Mouse (Mus musculus) embryonic facial prominence, embryonic 13.5 days (tissue): ENCODE measurements at regions not wholly inside any gene's neighbourhood (a gene's known extent, or its start where the extent isn't known, plus 50 kb on each side); places are given as distances from the start of the nearest gene placed in this dataset.
A peak's percentile ranks its signal among the peaks of the same experiment; 100 is the strongest.

Experiments used
- ATAC-seq: fragments of 200-750 bp; cut with Nextera tagmentation; 2 replicates; pipeline ENCODE4 v1.8.0; 2017; ENCODE audit warnings: low read depth; ENCODE audit not compliant: insufficient number of reproducible peaks, insufficient read depth, low FRiP score, low TSS enrichment
- H3K27ac ChIP-seq: fragments of 300-500 bp; sonication (generic); 2 replicates; pipeline ENCODE4 v1.5.1; 2015; ENCODE audit warnings: moderate library complexity, mild to moderate bottlenecking, inconsistent platforms
- H3K27me3 ChIP-seq: fragments of 300-500 bp; sonication (generic); 2 replicates; pipeline ENCODE4 v1.6.1; 2015; ENCODE audit warnings: mild to moderate bottlenecking, inconsistent platforms
- H3K36me3 ChIP-seq: fragments of 300-500 bp; sonication (generic); 2 replicates; pipeline ENCODE4 v1.6.1; 2015; ENCODE audit warnings: mild to moderate bottlenecking, inconsistent platforms
- H3K4me1 ChIP-seq: fragments of 300-500 bp; sonication (generic); 2 replicates; pipeline ENCODE4 v1.6.1; 2015; ENCODE audit warnings: inconsistent platforms
- H3K4me2 ChIP-seq: fragments of 300-500 bp; sonication (generic); 2 replicates; pipeline ENCODE4 v1.6.1; 2015; ENCODE audit warnings: moderate library complexity, mild to moderate bottlenecking, inconsistent platforms
- H3K4me3 ChIP-seq: fragments of 300-500 bp; sonication (generic); 2 replicates; pipeline ENCODE4 v1.5.1; 2015; ENCODE audit warnings: mild to moderate bottlenecking, inconsistent platforms
- H3K9ac ChIP-seq: fragments of 300-500 bp; sonication (generic); 2 replicates; pipeline ENCODE4 v1.6.1; 2015; ENCODE audit warnings: mild to moderate bottlenecking, inconsistent platforms
- H3K9me3 ChIP-seq: fragments of 300-500 bp; sonication (generic); 2 replicates; pipeline ENCODE4 v1.6.1; 2016; ENCODE audit warnings: inconsistent platforms
- WGBS: fragments of 180-500 bp; shearing (Covaris S2); methylation state at CpG from one replicate; pipeline ENCODE4 v1.1.7; 2015; ENCODE audit warnings: mixed read lengths; 5-methylcytosine and 5-hydroxymethylcytosine counted together

DNA sequence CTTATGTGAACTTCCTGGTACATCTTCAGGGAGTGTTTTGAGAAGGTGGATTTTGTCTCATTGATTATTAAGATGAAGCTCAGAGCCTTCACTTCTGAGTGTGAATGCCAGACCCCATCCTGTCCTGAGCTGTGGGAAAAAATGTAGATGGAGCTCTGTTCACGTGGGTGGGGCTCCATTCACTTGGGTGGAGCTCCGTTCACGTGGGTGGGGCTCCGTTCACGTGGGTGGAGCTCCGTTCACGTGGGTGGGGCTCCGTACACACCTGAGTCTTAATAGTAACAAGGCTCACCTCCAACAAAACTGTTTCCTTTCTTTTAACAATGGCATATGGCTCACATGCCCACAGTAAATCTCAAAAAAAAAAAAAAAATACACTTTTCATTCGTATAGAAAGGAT is 94.1 kb upstream of the Sox5 start:
- Histone ChIP-seq H3K4me2 (no peak overlapping the region), H3K9ac (no peak overlapping the region), H3K27ac (no peak overlapping the region), H3K36me3 (no peaks in the 10 kb centered on the region), H3K9me3 (no peaks in the 10 kb centered on the region), H3K4me1 (peaks cover 7% of the 10 kb centered on the region; the same call in 1 of the 2 replicates), H3K27me3 (no peaks in the 10 kb centered on the region), H3K4me3 (no peak overlapping the region)
- 63% methylated on average over 9 of the region's 9 CpGs for WGBS
- no peak for ATAC-seq

DNA sequence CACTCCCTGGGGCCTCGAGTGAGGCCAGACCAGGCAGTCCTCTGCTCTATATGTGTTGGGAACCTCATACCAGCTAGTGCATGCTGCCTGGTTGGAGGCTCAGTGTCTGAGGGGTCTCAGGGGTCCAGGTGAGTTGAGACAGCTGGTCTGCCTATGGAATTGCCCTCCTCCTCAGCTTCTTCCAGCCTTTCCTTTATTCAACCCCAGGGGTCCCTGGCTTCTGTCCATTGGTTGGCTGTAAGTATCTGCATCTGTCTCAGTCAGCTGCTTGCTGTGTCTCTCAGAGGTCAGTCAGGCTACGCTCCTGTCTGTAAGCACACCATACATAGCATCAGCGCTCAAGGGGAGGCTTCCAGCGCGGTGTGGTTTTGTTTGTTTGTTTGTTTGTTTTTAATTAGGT is 92.5 kb upstream of the Sox5 start:
- Histone ChIP-seq H3K9ac (no peak overlapping the region), H3K27ac (no peak overlapping the region), H3K27me3 (no peaks in the 10 kb centered on the region), H3K36me3 (no peaks in the 10 kb centered on the region), H3K9me3 (no peaks in the 10 kb centered on the region), H3K4me1 (no peaks in the 10 kb centered on the region), H3K4me3 (no peak overlapping the region), H3K4me2 (no peak overlapping the region)
- no peak for ATAC-seq
- WGBS: 84% methylated on average over 5 of the region's 5 CpGs

DNA sequence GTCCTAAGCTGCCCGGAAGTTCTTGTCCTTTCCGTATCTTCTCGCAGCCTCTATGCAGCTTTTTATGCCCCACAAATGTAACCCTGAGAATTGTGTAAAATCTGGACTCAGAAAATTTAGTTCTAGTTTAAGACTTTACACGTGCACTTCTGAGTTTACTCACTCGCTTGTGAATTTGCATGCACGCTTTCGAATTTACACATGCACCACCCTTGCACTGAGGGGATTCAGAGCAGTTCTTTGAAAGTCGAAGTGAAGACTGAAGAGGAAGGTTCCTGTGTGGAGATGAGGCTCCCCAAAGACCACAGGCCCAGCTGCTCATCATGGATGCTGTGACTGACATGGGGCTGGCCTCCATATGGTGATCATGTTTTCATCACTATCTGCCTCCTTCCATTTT is 89.2 kb upstream of the Sox5 start:
- Histone ChIP-seq H3K4me2 (no peak overlapping the region), H3K9me3 (no peaks in the 10 kb centered on the region), H3K4me3 (no peak overlapping the region), H3K9ac (no peak overlapping the region), H3K4me1 (no peaks in the 10 kb centered on the region), H3K27ac (no peak overlapping the region), H3K36me3 (no peaks in the 10 kb centered on the region), H3K27me3 (no peaks in the 10 kb centered on the region)
- WGBS: 89% methylated on average over 8 of the region's 8 CpGs
- ATAC-seq: no peak

DNA sequence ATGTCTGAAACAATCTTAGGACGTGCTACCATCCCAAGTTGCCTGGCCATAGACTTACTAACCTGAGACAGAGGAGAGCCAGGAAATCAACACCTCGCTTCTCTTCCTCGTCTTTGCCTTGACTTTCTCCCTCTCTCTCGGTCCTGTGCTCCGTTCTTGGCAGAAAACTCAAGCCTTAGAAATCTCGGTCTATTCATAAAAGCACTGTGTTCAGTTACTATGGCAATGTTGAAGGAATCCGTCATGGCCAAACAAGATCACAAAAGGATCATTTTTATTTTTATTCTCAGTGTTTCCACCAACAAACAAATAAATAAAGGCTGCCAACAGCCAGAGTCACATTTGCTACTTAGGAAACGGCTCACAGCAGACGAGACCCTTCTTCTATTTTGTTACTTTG is 85.6 kb upstream of the Sox5 start:
- no peaks in the 10 kb centered on the region for H3K27me3 ChIP-seq
- no peak overlapping the region for H3K4me2 ChIP-seq
- ATAC-seq: no peak
- H3K4me1 ChIP-seq: no peaks in the 10 kb centered on the region
- H3K9me3 ChIP-seq: no peaks in the 10 kb centered on the region
- H3K27ac ChIP-seq: no peak overlapping the region
- 84% methylated on average over 9 of the region's 9 CpGs for WGBS
- no peak overlapping the region for H3K9ac ChIP-seq
- no peaks in the 10 kb centered on the region for H3K36me3 ChIP-seq
- H3K4me3 ChIP-seq: no peak overlapping the region

DNA sequence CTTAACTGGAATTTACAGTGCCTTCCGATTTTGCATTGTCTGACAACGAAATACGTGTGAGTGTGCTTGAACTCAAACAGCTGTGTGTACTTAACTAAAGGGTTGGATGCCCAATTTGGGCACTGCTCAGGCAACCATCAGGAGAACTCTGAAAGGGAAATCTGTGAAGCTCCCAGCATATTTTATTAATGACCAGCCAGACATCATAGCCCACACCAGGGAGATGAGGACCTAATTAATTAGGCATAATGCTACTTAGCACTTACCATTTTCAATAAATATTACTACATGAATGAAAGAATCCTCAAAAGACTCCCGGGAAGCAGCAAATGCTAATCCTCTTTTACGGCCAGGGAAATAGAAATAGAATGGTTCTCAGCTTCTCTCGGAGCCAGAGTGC is 82.2 kb upstream of the Sox5 start:
- WGBS: 82% methylated on average over 6 of the region's 6 CpGs
- H3K9me3 ChIP-seq: no peaks in the 10 kb centered on the region
- no peak overlapping the region for H3K27ac ChIP-seq
- H3K4me2 ChIP-seq: no peak overlapping the region
- H3K4me3 ChIP-seq: no peak overlapping the region
- H3K36me3 ChIP-seq: no peaks in the 10 kb centered on the region
- no peak for ATAC-seq
- no peaks in the 10 kb centered on the region for H3K27me3 ChIP-seq
- no peak overlapping the region for H3K9ac ChIP-seq
- no peaks in the 10 kb centered on the region for H3K4me1 ChIP-seq

DNA sequence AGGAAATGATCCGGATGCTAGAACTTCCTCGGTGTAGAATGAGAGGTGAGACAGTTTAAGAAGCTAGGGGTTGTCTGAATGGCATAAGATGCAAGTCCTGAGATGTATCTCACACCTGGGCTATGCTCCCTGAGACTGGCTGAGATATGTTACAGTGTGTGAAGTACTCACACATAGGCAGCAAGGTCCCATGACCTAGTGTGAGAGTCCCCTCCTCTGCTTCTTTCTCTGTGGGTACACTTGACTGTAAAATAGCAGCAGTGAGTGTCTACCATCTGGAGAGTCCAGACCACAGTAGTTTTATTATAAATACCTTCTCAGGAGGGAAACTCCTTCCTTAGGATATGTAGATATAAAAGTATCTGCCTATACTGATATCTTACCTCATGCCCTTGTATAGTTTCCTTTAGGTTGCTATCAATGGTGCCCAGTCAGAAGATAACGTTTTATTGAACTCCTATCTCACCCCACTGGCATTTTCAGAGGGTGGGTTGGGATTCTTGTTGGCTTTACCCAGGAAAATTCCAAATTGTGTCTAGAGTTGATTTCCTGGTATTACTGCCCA is 81.7 kb upstream of the Sox5 start:
- WGBS: 89% methylated on average over 3 of the region's 3 CpGs
- no peaks in the 10 kb centered on the region for H3K9me3 ChIP-seq

DNA sequence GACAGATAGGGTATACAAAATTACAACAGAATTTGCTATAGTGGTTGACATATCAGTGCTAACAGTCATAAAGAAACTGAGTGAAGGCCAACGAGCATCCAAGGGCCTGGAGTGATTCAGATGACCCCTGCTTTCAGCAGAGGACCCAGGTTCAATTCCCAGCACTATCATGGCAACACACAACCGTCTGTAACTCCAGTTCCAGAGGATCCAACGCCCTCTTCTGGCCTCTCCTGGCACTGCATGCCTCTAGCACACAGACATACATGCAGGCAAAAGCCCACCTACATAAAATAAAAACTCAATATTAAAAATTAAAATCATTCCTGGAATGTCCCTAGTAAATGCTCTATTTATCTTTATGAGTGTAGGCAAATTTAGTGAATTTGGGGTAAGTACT is 59.7 kb upstream of the Sox5 start:
- Histone ChIP-seq H3K27ac (no peak overlapping the region), H3K4me3 (no peak overlapping the region), H3K4me1 (no peaks in the 10 kb centered on the region), H3K9me3 (no peaks in the 10 kb centered on the region), H3K9ac (no peak overlapping the region), H3K36me3 (no peaks in the 10 kb centered on the region), H3K4me2 (no peak overlapping the region), H3K27me3 (no peaks in the 10 kb centered on the region)
- 70% methylated on average over 3 of the region's 3 CpGs for WGBS
- ATAC-seq: no peak

More for the DNA sequence above, 81.7 kb upstream of the Sox5 start:
- Histone ChIP-seq H3K4me2 (no peak overlapping the region), H3K27ac (no peak overlapping the region), H3K27me3 (no peaks in the 10 kb centered on the region), H3K36me3 (no peaks in the 10 kb centered on the region), H3K4me3 (no peak overlapping the region), H3K4me1 (no peaks in the 10 kb centered on the region), H3K9ac (no peak overlapping the region)
- no peak for ATAC-seq

DNA sequence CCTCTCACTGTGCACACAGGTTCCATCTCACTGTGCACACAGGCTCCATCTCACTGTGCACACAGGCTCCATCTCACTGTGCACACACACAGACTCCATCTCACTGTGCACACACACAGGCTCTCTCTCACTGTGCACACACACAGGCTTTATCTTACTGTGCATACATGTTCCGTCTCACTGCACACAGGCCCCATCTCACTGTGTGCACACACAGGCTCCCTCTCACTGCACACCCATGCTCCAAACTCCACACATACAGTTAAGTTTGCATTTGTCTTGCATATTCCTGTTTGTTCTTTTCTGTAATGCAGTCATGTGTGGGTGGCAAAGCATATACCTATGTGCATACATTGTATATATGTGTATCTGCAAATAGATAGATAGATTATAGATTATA is 57.6 kb upstream of the Sox5 start:
- H3K4me3 ChIP-seq: no peak overlapping the region
- no peak for ATAC-seq
- 91% methylated on average over 1 of the region's 1 CpGs for WGBS
- H3K4me2 ChIP-seq: no peak overlapping the region
- H3K9me3 ChIP-seq: no peaks in the 10 kb centered on the region
- peaks cover 6% of the 10 kb centered on the region for H3K4me1 ChIP-seq
- H3K9ac ChIP-seq: no peak overlapping the region
- 0 out of 2 replicates have a peak, but pooled peaks cover 5% of the 10 kb centered on the region for H3K27me3 ChIP-seq
- H3K36me3 ChIP-seq: no peaks in the 10 kb centered on the region
- no peak overlapping the region for H3K27ac ChIP-seq

DNA sequence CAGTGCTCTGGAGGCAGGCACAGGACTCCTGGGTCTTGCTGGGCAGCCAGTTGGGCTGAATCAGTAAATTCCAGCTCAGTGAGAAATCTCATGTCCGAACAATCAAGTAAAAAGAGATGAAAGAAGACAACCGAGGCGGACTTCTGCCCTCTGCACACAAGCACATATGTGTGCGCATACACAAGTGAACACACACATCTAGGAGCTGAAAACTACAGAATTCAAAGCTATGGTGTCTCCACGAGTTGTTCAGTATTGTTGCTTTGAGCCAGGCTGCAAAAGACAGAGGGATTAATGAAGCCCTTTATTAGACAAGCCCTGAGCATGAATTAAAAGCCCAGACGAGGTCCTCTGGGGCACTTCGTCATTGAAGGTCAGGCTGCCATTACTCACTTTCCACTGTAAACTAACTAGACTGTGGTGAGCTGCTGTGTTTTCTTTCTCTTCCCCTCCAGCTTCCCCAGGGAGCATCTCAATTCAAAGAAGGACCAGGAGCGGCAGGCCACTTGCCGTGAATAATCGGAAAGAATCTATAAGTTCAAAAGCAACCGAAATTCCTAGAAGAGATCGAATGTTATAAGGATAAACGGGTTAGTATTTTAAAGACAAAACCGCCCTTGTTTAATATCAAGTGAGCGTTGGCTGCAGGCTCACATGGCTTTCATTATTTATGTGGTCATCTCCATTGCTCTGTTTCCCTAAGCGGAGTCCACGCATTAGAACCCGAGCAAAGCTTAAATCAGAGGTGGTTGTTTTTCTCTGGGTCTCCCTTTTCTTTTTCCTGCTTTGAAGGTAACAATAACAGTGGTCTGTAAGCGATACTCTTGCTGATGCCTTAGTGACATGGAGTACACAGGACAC is 52.8 kb upstream of the Sox5 start:
- no peak overlapping the region for H3K27ac ChIP-seq
- no peak overlapping the region for H3K9ac ChIP-seq
- no peak overlapping the region for H3K4me3 ChIP-seq
- 24% methylated on average over 19 of the region's 19 CpGs for WGBS
- peak overlapping the region; percentile 29 for H3K4me2 ChIP-seq
- H3K27me3 ChIP-seq: 0 out of 2 replicates have a peak, but pooled peaks cover 5% of the 10 kb centered on the region
- H3K36me3 ChIP-seq: no peaks in the 10 kb centered on the region
- no peaks in the 10 kb centered on the region for H3K9me3 ChIP-seq
- ATAC-seq: no peak
- H3K4me1 ChIP-seq: peaks cover 9% of the 10 kb centered on the region
